Mouse (Mus musculus): Measurements from ENCODE around the gene Rbpj.

DNA sequence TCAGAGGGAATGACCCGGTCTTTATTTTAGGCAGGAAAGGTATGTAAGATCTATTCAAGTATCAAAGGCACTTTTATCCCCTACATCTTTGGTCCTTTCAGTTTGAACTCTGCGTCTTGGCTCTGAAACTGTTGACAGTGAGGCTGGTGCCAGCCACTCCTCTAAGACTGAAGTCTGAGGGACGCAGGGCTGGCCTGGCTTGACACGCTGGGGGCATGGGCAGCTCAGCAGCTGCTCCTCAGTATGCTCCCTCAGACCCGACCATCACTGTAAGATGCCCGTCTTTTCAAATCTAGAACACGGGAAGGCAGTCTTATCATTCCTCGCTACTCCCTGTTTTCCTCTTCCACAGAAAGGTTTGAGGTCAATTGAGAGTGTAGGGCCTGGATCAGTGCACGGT is 231.8 kb downstream of the Rbpj start:
- TF ChIP-seq CTCF (IDR thresholded peaks at IDR 0.05; ENCODE audit: low read depth) (no peak), EP300 (optimal IDR thresholded peaks at IDR 0.05) (no peak)

Data from stomach, postnatal 0 days (tissue).